Mouse (Mus musculus): ENCODE data around the gene Pdia2. TPM values are rescaled to one million over a fixed set of nuclear protein-coding genes. Genes with fewer than 3 reads are reported as not detected.
"Not testable (repeated sequence)": the region's sequence is repeated elsewhere in the genome, so short reads cannot be mapped to it uniquely, and the experiment has no call there.

Gene Pdia2
- total RNA-seq, 2 experiments from 2014 or later: not detected

- TF ChIP-seq CTCF (IDR thresholded peaks at IDR 0.05): no peak
- no peak overlapping the region for H3K4me3 ChIP-seq
- no peak for DNase-seq
- H3K27ac ChIP-seq: no peak overlapping the region
- intact Hi-C loops (cut with DNase I): no loop called here
These were observed 10.6 kb downstream of the Pdia2 start for GRCm38 (mm10) chr17:26188091-26188805.

- H3K27ac ChIP-seq: no peak overlapping the region
- intact Hi-C loops (cut with DNase I): no loop called here
- TF ChIP-seq CTCF (IDR thresholded peaks at IDR 0.05): no peak
- no peak overlapping the region for H3K4me3 ChIP-seq
- DNase-seq: no peak
These were observed 11.3 kb downstream of the Pdia2 start for GRCm38 (mm10) chr17:26187592-26187991.

- no peak overlapping the region for H3K4me3 ChIP-seq
- TF ChIP-seq CTCF (IDR thresholded peaks at IDR 0.05): no peak
- intact Hi-C loops (cut with DNase I): no loop called here
- H3K27ac ChIP-seq: no peak overlapping the region
- no peak for DNase-seq
These were observed 17.7 kb downstream of the Pdia2 start for GRCm38 (mm10) chr17:26181179-26181578.

GRCm38 (mm10) chr17:26178611-26179010, 20.3 kb downstream of the Pdia2 start:
- intact Hi-C loops (cut with DNase I): no loop called here
- TF ChIP-seq CTCF (IDR thresholded peaks at IDR 0.05): no peak

GRCm38 (mm10) chr17:26175248-26175647, 23.6 kb downstream of the Pdia2 start:
- H3K27ac ChIP-seq; intact Hi-C loops (cut with DNase I); DNase-seq; H3K4me3 ChIP-seq: not testable (repeated sequence)
- TF ChIP-seq CTCF (IDR thresholded peaks at IDR 0.05): peak; percentile 30; the same call in 1 of the 2 replicates

More at GRCm38 (mm10) chr17:26178611-26179010, 20.3 kb downstream of the Pdia2 start:
- H3K4me3 ChIP-seq: no peak overlapping the region
- no peak overlapping the region for H3K27ac ChIP-seq
- DNase-seq: no peak

- TF ChIP-seq CTCF (IDR thresholded peaks at IDR 0.05): no peak
- H3K27ac ChIP-seq: no peak overlapping the region; the same call in 1 of the 2 replicates
- intact Hi-C loops (cut with DNase I): no loop called here
- H3K4me3 ChIP-seq: no peak overlapping the region
- DNase-seq: no peak
These were observed 30.8 kb downstream of the Pdia2 start for GRCm38 (mm10) chr17:26168039-26168438.

- Histone ChIP-seq H3K4me3 (no peak overlapping the region), H3K27ac (peak overlapping the region; percentile 31; the same call in 1 of the 2 replicates)
- no peak for DNase-seq
- no peak for TF ChIP-seq CTCF (IDR thresholded peaks at IDR 0.05)
- intact Hi-C loops (cut with DNase I): no loop called here
These were observed 36.2 kb downstream of the Pdia2 start for GRCm38 (mm10) chr17:26162736-26163135.

- no peak for TF ChIP-seq CTCF (IDR thresholded peaks at IDR 0.05)
- Histone ChIP-seq H3K27ac (peak overlapping the region; percentile 46), H3K4me3 (no peak overlapping the region)
- intact Hi-C loops (cut with DNase I): no loop called here
- no peak for DNase-seq
These were observed 46.8 kb downstream of the Pdia2 start for GRCm38 (mm10) chr17:26151886-26152630.

- TF ChIP-seq CTCF (IDR thresholded peaks at IDR 0.05): no peak
- no peak overlapping the region for H3K4me3 ChIP-seq
- H3K27ac ChIP-seq: no peak overlapping the region
- no peak for DNase-seq
- intact Hi-C loops (cut with DNase I): no loop called here
These were observed 49.8 kb downstream of the Pdia2 start for GRCm38 (mm10) chr17:26149056-26149455.

Other genes starting within 250 kb of the Pdia2 start
- not detected for gene A930017K11Rik, start 246.5 kb downstream of the Pdia2 start, total RNA-seq (2021)
- 1 to 10 TPM; 6.0 to 9.4 TPM for gene Capn15, start 213.3 kb downstream of the Pdia2 start, total RNA-seq (2021)
- gene Rab11fip3, start 129.5 kb downstream of the Pdia2 start, total RNA-seq (2021): 10 to 100 TPM; 76.3 to 92.0 TPM
- 1 to 10 TPM; 2.1 to 3.0 TPM for gene Decr2, start 108.8 kb downstream of the Pdia2 start, total RNA-seq (2021)
- 1 to 10 TPM; 1.6 to 2.5 TPM for gene Nme4, start 103.5 kb downstream of the Pdia2 start, total RNA-seq (2021)
- under 1 TPM; 0.67 to 0.92 TPM for gene Tmem8, start 85.8 kb downstream of the Pdia2 start, total RNA-seq (2021)
- 10 to 100 TPM; 54.1 to 73.2 TPM for gene Mrpl28, start 75.6 kb downstream of the Pdia2 start, total RNA-seq (2021)
- 10 to 100 TPM; 15.9 TPM for gene Axin1, start 60.4 kb downstream of the Pdia2 start, total RNA-seq (2021)
- gene Rgs11, start 3.9 kb upstream of the Pdia2 start, total RNA-seq (2021): under 1 TPM; 0.33 to 0.54 TPM
- under 1 TPM; 0.53 to 0.64 TPM for gene Arhgdig, start 8.7 kb upstream of the Pdia2 start, total RNA-seq (2021)
- 10 to 100 TPM; 65.6 to 86.0 TPM for gene Fam234a, start 45.2 kb upstream of the Pdia2 start, total RNA-seq (2021)
- 10 to 100 TPM; 12.6 to 14.5 TPM for gene Luc7l, start 53.8 kb upstream of the Pdia2 start, total RNA-seq (2021)
- 1 to 10 TPM; 2.3 to 2.6 TPM for gene Neurl1b, start 215.7 kb upstream of the Pdia2 start, total RNA-seq (2021)

Measured in gastrocnemius, adult 2 months (tissue).